20 mouse cellular contexts compared by ENCODE assay signal in genomic region chr4:139238612-139239011, GRCm38 (mm10). TPM values are rescaled to one million over a fixed set of nuclear protein-coding genes. Genes with fewer than 3 reads are reported as not detected.
A peak's percentile ranks its signal among the peaks of the same experiment; 100 is the strongest.
DNase-seq lines count a peak whose midpoint lies in the region; ATAC-seq and TF ChIP-seq lines count a peak whose summit lies in the region.
"Had no signal": no experiment of that assay in that cellular context is flagged by ENCODE, and none has a peak within 500 bp of the region (broad histone marks: within the 10 kb centered on the region; RNA-seq: fewer than 3 reads in every experiment).

No protein-coding gene starts in this region.

- DNase-seq in heart, embryonic 10.5 days (ENCODE audit: low spot score), result no peak
- no peak for DNase-seq in left cerebral cortex, adult 2 months (ENCODE audit: extremely low spot score in 1 of 2, low spot score in 2 of 2)
- DNase-seq in left cerebral cortex, adult 8-10 months (ENCODE audit: low spot score in 2 of 2), result no peak
- DNase-seq in ovary, postnatal 36 days (ENCODE audit: low spot score), result no peak
- DNase-seq in thymus, adult 2 months, result no peak
- DNase-seq: adrenal gland, postnatal 36 days; cerebellum, adult 2 months; gastrocnemius, postnatal 36 days; layer of hippocampus, postnatal 36 days; liver, embryonic 13.5 days; right cerebral cortex, postnatal 25 days had no signal

- no peak for TF ChIP-seq CTCF in left cerebral cortex, adult 2 months (IDR thresholded peaks at IDR 0.05)
- TF ChIP-seq CTCF in thymus, adult 2 months (IDR thresholded peaks at IDR 0.05; ENCODE audit: borderline replicate concordance, control insufficient read depth, extremely low read depth, insufficient read depth, low read length, poor library complexity), result no peak

- H3K9ac ChIP-seq in heart, embryonic 15.5 days, result no peak overlapping the region
- no peak overlapping the region for H3K9ac ChIP-seq in intestine, embryonic 15.5 days
- H3K9ac ChIP-seq in stomach, embryonic 15.5 days, result no peak overlapping the region
- H3K9ac ChIP-seq: forebrain, embryonic 13.5 days; hindbrain, embryonic 15.5 days; liver, embryonic 13.5 days; neural tube, embryonic 15.5 days had no signal

- no peak overlapping the region for H3K4me3 ChIP-seq in heart, embryonic 15.5 days
- H3K4me3 ChIP-seq in heart, embryonic 10.5 days, result no peak overlapping the region
- no peak overlapping the region for H3K4me3 ChIP-seq in left cerebral cortex, adult 2 months
- H3K4me3 ChIP-seq in intestine, embryonic 15.5 days (replicated peaks), result no peak overlapping the region
- no peak overlapping the region for H3K4me3 ChIP-seq in stomach, embryonic 15.5 days (replicated peaks)
- no peak overlapping the region for H3K4me3 ChIP-seq in thymus, adult 2 months (ENCODE audit: control insufficient read depth, insufficient read depth, low read length)
- H3K4me3 ChIP-seq: forebrain, embryonic 13.5 days; hindbrain, embryonic 15.5 days; liver, embryonic 13.5 days; neural tube, embryonic 15.5 days had no signal

- WGBS in heart, embryonic 15.5 days, result 76% methylated on average over 16 of the region's 16 CpGs
- WGBS in heart, embryonic 10.5 days, result 85% methylated on average over 16 of the region's 16 CpGs
- WGBS in intestine, embryonic 15.5 days, result 72% methylated on average over 16 of the region's 16 CpGs
- WGBS in stomach, embryonic 15.5 days, result 81% methylated on average over 16 of the region's 16 CpGs
- 94% methylated on average over 16 of the region's 16 CpGs for WGBS in thymus, adult 2 months

- no peak overlapping the region for H3K4me2 ChIP-seq in heart, embryonic 15.5 days
- H3K4me2 ChIP-seq in intestine, embryonic 15.5 days (replicated peaks), result no peak overlapping the region
- H3K4me2 ChIP-seq in stomach, embryonic 15.5 days, result no peak overlapping the region
- H3K4me2 ChIP-seq: forebrain, embryonic 13.5 days; hindbrain, embryonic 15.5 days; liver, embryonic 13.5 days; neural tube, embryonic 15.5 days had no signal

- H3K36me3 ChIP-seq in heart, embryonic 15.5 days, result peaks cover 18% of the 10 kb centered on the region
- peaks cover 44% of the 10 kb centered on the region for H3K36me3 ChIP-seq in heart, embryonic 10.5 days
- H3K36me3 ChIP-seq in intestine, embryonic 15.5 days, result peaks cover 8% of the 10 kb centered on the region
- peaks cover 14% of the 10 kb centered on the region for H3K36me3 ChIP-seq in stomach, embryonic 15.5 days
- H3K36me3 ChIP-seq in thymus, adult 2 months (ENCODE audit: control insufficient read depth, insufficient read depth, low read length), result peaks cover 22% of the 10 kb centered on the region

- TF ChIP-seq POLR2A in thymus, adult 2 months (IDR thresholded peaks at IDR 0.05; ENCODE audit: control insufficient read depth, extremely low read depth, insufficient read depth, low read length, poor library complexity), result no peak

- H3K27me3 ChIP-seq in heart, embryonic 15.5 days, result no peaks in the 10 kb centered on the region
- no peaks in the 10 kb centered on the region for H3K27me3 ChIP-seq in heart, embryonic 10.5 days (ENCODE audit: insufficient read depth, poor library complexity, severe bottlenecking)
- H3K27me3 ChIP-seq in intestine, embryonic 15.5 days (replicated peaks), result no peaks in the 10 kb centered on the region
- H3K27me3 ChIP-seq in stomach, embryonic 15.5 days (replicated peaks), result no peaks in the 10 kb centered on the region
- H3K27me3 ChIP-seq in thymus, adult 2 months (ENCODE audit: control insufficient read depth, insufficient read depth, low read length), result no peaks in the 10 kb centered on the region
- H3K27me3 ChIP-seq: forebrain, embryonic 13.5 days; hindbrain, embryonic 15.5 days; liver, embryonic 13.5 days; neural tube, embryonic 15.5 days; Patski had no signal

- intact Hi-C loops in left cerebral cortex, adult 2 months (cut with DNase I), result no loop called here

- peak overlapping the region; percentile 35; the same call in 1 of the 2 replicates for H3K27ac ChIP-seq in heart, embryonic 15.5 days
- no peak overlapping the region for H3K27ac ChIP-seq in heart, embryonic 10.5 days
- peak overlapping the region; percentile 55 for H3K27ac ChIP-seq in left cerebral cortex, adult 2 months
- H3K27ac ChIP-seq in intestine, embryonic 15.5 days, result peak overlapping the region; percentile 29
- peak overlapping the region; percentile 28; the same call in 1 of the 2 replicates for H3K27ac ChIP-seq in stomach, embryonic 15.5 days
- H3K27ac ChIP-seq in thymus, adult 2 months (ENCODE audit: control insufficient read depth, insufficient read depth, low read length), result no peak overlapping the region
- H3K27ac ChIP-seq: forebrain, embryonic 13.5 days; hindbrain, embryonic 15.5 days; liver, embryonic 13.5 days; macrophage; neural tube, embryonic 15.5 days had no signal

- H3K4me1 ChIP-seq in heart, embryonic 15.5 days (replicated peaks), result peaks cover 81% of the 10 kb centered on the region
- H3K4me1 ChIP-seq in heart, embryonic 10.5 days, result peaks cover 63% of the 10 kb centered on the region
- peaks cover 15% of the 10 kb centered on the region for H3K4me1 ChIP-seq in intestine, embryonic 15.5 days (replicated peaks)
- H3K4me1 ChIP-seq in stomach, embryonic 15.5 days, result peaks cover 4% of the 10 kb centered on the region; the same call in 1 of the 2 replicates
- H3K4me1 ChIP-seq in thymus, adult 2 months (replicated peaks; ENCODE audit: control insufficient read depth, insufficient read depth, low read length), result peaks cover 26% of the 10 kb centered on the region
- H3K4me1 ChIP-seq: forebrain, embryonic 13.5 days had no signal

- H3K9me3 ChIP-seq in heart, embryonic 15.5 days (replicated peaks), result no peaks in the 10 kb centered on the region
- H3K9me3 ChIP-seq in heart, embryonic 10.5 days, result no peaks in the 10 kb centered on the region
- no peaks in the 10 kb centered on the region for H3K9me3 ChIP-seq in intestine, embryonic 15.5 days
- H3K9me3 ChIP-seq in stomach, embryonic 15.5 days, result no peaks in the 10 kb centered on the region
- H3K9me3 ChIP-seq: forebrain, embryonic 13.5 days; hindbrain, embryonic 15.5 days; liver, embryonic 13.5 days; neural tube, embryonic 15.5 days had no signal

- ATAC-seq in heart, embryonic 15.5 days (replicated peaks; ENCODE audit: insufficient number of reproducible peaks, insufficient read depth, low FRiP score, low read depth), result no peak
- ATAC-seq in intestine, embryonic 15.5 days, result no peak
- ATAC-seq in stomach, embryonic 15.5 days (ENCODE audit: insufficient read depth, low FRiP score, low read depth), result no peak
- ATAC-seq: CD4-positive, CD25-positive, alpha-beta regulatory T cell, adult 4 months; forebrain, embryonic 13.5 days; Patski had no signal

RNA-seq across cellular contexts. Expression of gene Capzb, which starts 45.9 kb away (rescaled TPM):
- 363 and 375 TPM in 2 replicates for polyA plus RNA-seq in heart, embryonic 15.5 days (2015; fragmentation: Nextera tagmentation; extraction: Ambion mirVana)
- polyA plus RNA-seq in heart, embryonic 10.5 days (2016; fragmentation: Nextera tagmentation; extraction: Ambion mirVana), result 450 and 452 TPM in 2 replicates
- 100 to 1,000 TPM; 306 to 324 TPM for total RNA-seq in left cerebral cortex, adult 2 months (2021)
- 100 to 1,000 TPM; 310 to 345 (median 321) TPM for total RNA-seq in left cerebral cortex, adult 8-10 months (2022)
- 410 and 425 TPM in 2 replicates for polyA plus RNA-seq in intestine, embryonic 15.5 days (2015; fragmentation: Nextera tagmentation; extraction: Ambion mirVana)
- polyA plus RNA-seq in stomach, embryonic 15.5 days (2015; fragmentation: Nextera tagmentation; extraction: Ambion mirVana), result 375 and 416 TPM in 2 replicates
- polyA plus RNA-seq in thymus, adult 2 months (2012; rRNA removed), result 167 and 213 TPM in 2 replicates

Comparison
In these comparisons a context has a peak if more than half of its experiments do, and no peak if none do; other contexts are left out.
1. H3K27ac ChIP-seq: peak in heart, embryonic 15.5 days (single experiment), left cerebral cortex, adult 2 months (single experiment), intestine, embryonic 15.5 days (single experiment) and stomach, embryonic 15.5 days (single experiment); none in heart, embryonic 10.5 days (single experiment) and thymus, adult 2 months (single experiment).